Mouse (Mus musculus) testis, adult 2 months (tissue): ENCODE measurements at regions not wholly inside any gene's neighbourhood (a gene's known extent, or its start where the extent isn't known, plus 50 kb on each side); places are given as distances from the start of the nearest gene placed in this dataset.

Source experiments
- CTCF ChIP-seq: fragments of 200-500 bp; IDR thresholded peaks from 2 replicates; pipeline ENCODE4 v1.5.1; 2012; ENCODE audit warnings: low read depth, mild to moderate bottlenecking, inconsistent platforms, low read length, moderate library complexity; ENCODE audit not compliant: control insufficient read depth, insufficient read depth, insufficient replicate concordance
- POLR2A ChIP-seq: fragments of 200-500 bp; IDR thresholded peaks from 2 replicates; pipeline ENCODE4 v1.6.1; 2012; ENCODE audit warnings: low read depth, mild to moderate bottlenecking, inconsistent platforms, low read length, moderate library complexity; ENCODE audit not compliant: control insufficient read depth

- TF ChIP-seq CTCF (no peak), POLR2A (no peak)
Measured at GRCm38 (mm10) chr13:115512214-115512613, 410.4 kb upstream of the Itga1 start.
